Mouse (Mus musculus) adrenal gland, postnatal 36 days (tissue): ENCODE results near the gene Foxn2. TPM values are rescaled to one million over a fixed set of nuclear protein-coding genes. Genes with fewer than 3 reads are reported as not detected.
"Not testable (repeated sequence)": the region's sequence is repeated elsewhere in the genome, so short reads cannot be mapped to it uniquely, and the experiment has no call there.

ENCODE experiments used
- DNase-seq, 2 experiments: peaks; one replicate each; pipeline ENCODE4 v3.0.0; 2021; ENCODE audit warnings: mixed read lengths in 1 of 2
- total RNA-seq, 2 experiments: library from RNA; stranded (reverse); gene quantifications; 2 replicates each; pipeline ENCODE4 v1.2.3; 2021

The Foxn2 gene
- total RNA-seq, 2 experiments from 2014 or later = 20.7 to 25.4 TPM

- peak; percentile 79 to 86 for DNase-seq
These were observed 1.1 kb downstream of the Foxn2 start for GRCm38 (mm10) chr17:88441432-88442174.

GRCm38 (mm10) chr17:88442661-88443060 is 2.1 kb downstream of the Foxn2 start:
- DNase-seq = no peak

- DNase-seq = no peak
These were observed 2.7 kb downstream of the Foxn2 start for GRCm38 (mm10) chr17:88443186-88443585.

- DNase-seq = peak; percentile 26 to 38
These were observed 17.6 kb downstream of the Foxn2 start for GRCm38 (mm10) chr17:88458079-88458478.

GRCm38 (mm10) chr17:88459516-88459915 is 19.0 kb downstream of the Foxn2 start:
- DNase-seq = no peak

GRCm38 (mm10) chr17:88459916-88460901 is 19.7 kb downstream of the Foxn2 start:
- no peak for DNase-seq

- peak; percentile 92 to 93 for DNase-seq
These were observed 22.1 kb downstream of the Foxn2 start for GRCm38 (mm10) chr17:88462658-88463057.

- DNase-seq = no peak
These were observed 26.1 kb downstream of the Foxn2 start for GRCm38 (mm10) chr17:88466591-88466990.

- DNase-seq = no peak
These were observed 27.2 kb downstream of the Foxn2 start for GRCm38 (mm10) chr17:88467696-88468095.

GRCm38 (mm10) chr17:88468655-88469398 is 28.3 kb downstream of the Foxn2 start:
- DNase-seq = not testable (repeated sequence)

- DNase-seq = peak; percentile 32 to 33
These were observed 33.3 kb downstream of the Foxn2 start for GRCm38 (mm10) chr17:88473766-88474165.

GRCm38 (mm10) chr17:88477165-88477564 is 36.7 kb downstream of the Foxn2 start:
- DNase-seq = no peak

- DNase-seq = no peak
These were observed 37.2 kb downstream of the Foxn2 start for GRCm38 (mm10) chr17:88477699-88478098.

- DNase-seq = no peak
These were observed 38.5 kb downstream of the Foxn2 start for GRCm38 (mm10) chr17:88479040-88479439.

GRCm38 (mm10) chr17:88480369-88480768 is 39.9 kb downstream of the Foxn2 start:
- DNase-seq = no peak

- DNase-seq = no peak
These were observed 40.6 kb downstream of the Foxn2 start for GRCm38 (mm10) chr17:88481062-88481461.

GRCm38 (mm10) chr17:88481587-88481986 is 41.1 kb downstream of the Foxn2 start:
- DNase-seq = no peak

- no peak for DNase-seq
These were observed 44.0 kb downstream of the Foxn2 start for GRCm38 (mm10) chr17:88484539-88484938.

GRCm38 (mm10) chr17:88484951-88485350 is 44.4 kb downstream of the Foxn2 start:
- DNase-seq = no peak

- DNase-seq = no peak
These were observed 50.0 kb downstream of the Foxn2 start for GRCm38 (mm10) chr17:88490546-88490945.

GRCm38 (mm10) chr17:88491366-88492106 is 51.0 kb downstream of the Foxn2 start:
- DNase-seq = no peak

GRCm38 (mm10) chr17:88492107-88492460 is 51.6 kb downstream of the Foxn2 start:
- no peak for DNase-seq
